Mouse (Mus musculus): Measurements from ENCODE around the gene Sf3a2. TPM values are rescaled to one million over a fixed set of nuclear protein-coding genes. Genes with fewer than 3 reads are reported as not detected.

Sf3a2 gene
- polyA plus RNA-seq, 1 experiment from 2014 or later, result 51.2 TPM

MicroRNAs within 50 kb of the gene (microRNA counts, 519-probe panel; counts per million panel counts)
- microRNA mmu-miR-1982, result not detected

Small RNA genes within 50 kb of the gene (microRNA-seq; reads per million reads assigned to microRNA genes)
- gene Mir1982, result 2.6 reads per million, percentile 3 among the genes with 10 or more reads in this experiment

Other genes with a start within 250 kb of the Sf3a2 start
- 21.5 and 22.2 TPM in 2 replicates for gene Rexo1, start 236.6 kb upstream of the Sf3a2 start, polyA plus RNA-seq (2016; fragmentation: Nextera tagmentation; extraction: Ambion mirVana)
- 7.9 and 8.5 TPM in 2 replicates for gene Klf16, start 220.9 kb upstream of the Sf3a2 start, polyA plus RNA-seq (2016; fragmentation: Nextera tagmentation; extraction: Ambion mirVana)
- gene Abhd17a, start 207.9 kb upstream of the Sf3a2 start, polyA plus RNA-seq (2016; fragmentation: Nextera tagmentation; extraction: Ambion mirVana), result 99.4 and 105 TPM in 2 replicates
- 67.4 and 70.0 TPM in 2 replicates for gene Scamp4, start 195.3 kb upstream of the Sf3a2 start, polyA plus RNA-seq (2016; fragmentation: Nextera tagmentation; extraction: Ambion mirVana)
- gene Adat3, start 195.3 kb upstream of the Sf3a2 start, polyA plus RNA-seq (2016; fragmentation: Nextera tagmentation; extraction: Ambion mirVana), result 3.5 and 4.1 TPM in 2 replicates
- gene Gm49322, start 192.2 kb upstream of the Sf3a2 start, polyA plus RNA-seq (2016; fragmentation: Nextera tagmentation; extraction: Ambion mirVana), result 2.4 and 2.6 TPM in 2 replicates
- gene Csnk1g2, start 175.4 kb upstream of the Sf3a2 start, polyA plus RNA-seq (2016; fragmentation: Nextera tagmentation; extraction: Ambion mirVana), result 131 and 136 TPM in 2 replicates
- gene Btbd2, start 141.1 kb upstream of the Sf3a2 start, polyA plus RNA-seq (2016; fragmentation: Nextera tagmentation; extraction: Ambion mirVana), result 64.9 and 65.7 TPM in 2 replicates
- gene Mknk2, start 120.1 kb upstream of the Sf3a2 start, polyA plus RNA-seq (2016; fragmentation: Nextera tagmentation; extraction: Ambion mirVana), result 99.6 and 102 TPM in 2 replicates
- gene Mob3a, start 96.2 kb upstream of the Sf3a2 start, polyA plus RNA-seq (2016; fragmentation: Nextera tagmentation; extraction: Ambion mirVana), result 34.8 and 38.1 TPM in 2 replicates
- gene Izumo4, start 96.0 kb upstream of the Sf3a2 start, polyA plus RNA-seq (2016; fragmentation: Nextera tagmentation; extraction: Ambion mirVana), result 13.2 and 18.4 TPM in 2 replicates
- 56.5 and 58.9 TPM in 2 replicates for gene Ap3d1, start 55.9 kb upstream of the Sf3a2 start, polyA plus RNA-seq (2016; fragmentation: Nextera tagmentation; extraction: Ambion mirVana)
- 25.7 and 30.9 TPM in 2 replicates for gene Dot1l, start 43.0 kb upstream of the Sf3a2 start, polyA plus RNA-seq (2016; fragmentation: Nextera tagmentation; extraction: Ambion mirVana)
- gene Plekhj1, start 428 bp downstream of the Sf3a2 start, polyA plus RNA-seq (2016; fragmentation: Nextera tagmentation; extraction: Ambion mirVana), result 82.4 and 83.2 TPM in 2 replicates
- 0.14 and 0.23 TPM in 2 replicates for gene Amh, start 7.0 kb downstream of the Sf3a2 start, polyA plus RNA-seq (2016; fragmentation: Nextera tagmentation; extraction: Ambion mirVana)
- gene Jsrp1, start 15.3 kb downstream of the Sf3a2 start, polyA plus RNA-seq (2016; fragmentation: Nextera tagmentation; extraction: Ambion mirVana), result 6.1 and 6.7 TPM in 2 replicates
- gene Oaz1, start 28.5 kb downstream of the Sf3a2 start, polyA plus RNA-seq (2016; fragmentation: Nextera tagmentation; extraction: Ambion mirVana), result 1,577 and 1,597 TPM in 2 replicates
- gene Lingo3, start 45.8 kb downstream of the Sf3a2 start, polyA plus RNA-seq (2016; fragmentation: Nextera tagmentation; extraction: Ambion mirVana), result 0.46 and 0.54 TPM in 2 replicates
- gene Lsm7, start 57.0 kb downstream of the Sf3a2 start, polyA plus RNA-seq (2016; fragmentation: Nextera tagmentation; extraction: Ambion mirVana), result 177 and 182 TPM in 2 replicates
- gene Sppl2b, start 57.1 kb downstream of the Sf3a2 start, polyA plus RNA-seq (2016; fragmentation: Nextera tagmentation; extraction: Ambion mirVana), result 34.8 and 35.2 TPM in 2 replicates
- gene Tmprss9, start 73.7 kb downstream of the Sf3a2 start, polyA plus RNA-seq (2016; fragmentation: Nextera tagmentation; extraction: Ambion mirVana), result not detected in 2 replicates
- gene Timm13, start 102.8 kb downstream of the Sf3a2 start, polyA plus RNA-seq (2016; fragmentation: Nextera tagmentation; extraction: Ambion mirVana), result 285 and 293 TPM in 2 replicates
- 34.3 and 35.3 TPM in 2 replicates for gene Lmnb2, start 120.0 kb downstream of the Sf3a2 start, polyA plus RNA-seq (2016; fragmentation: Nextera tagmentation; extraction: Ambion mirVana)
- 27.8 and 29.9 TPM in 2 replicates for gene Gadd45b, start 131.9 kb downstream of the Sf3a2 start, polyA plus RNA-seq (2016; fragmentation: Nextera tagmentation; extraction: Ambion mirVana)
- 1.5 and 1.7 TPM in 2 replicates for gene Gng7, start 216.7 kb downstream of the Sf3a2 start, polyA plus RNA-seq (2016; fragmentation: Nextera tagmentation; extraction: Ambion mirVana)
- gene Diras1, start 227.5 kb downstream of the Sf3a2 start, polyA plus RNA-seq (2016; fragmentation: Nextera tagmentation; extraction: Ambion mirVana), result not detected in 2 replicates
- 7.5 and 8.7 TPM in 2 replicates for gene Slc39a3, start 239.2 kb downstream of the Sf3a2 start, polyA plus RNA-seq (2016; fragmentation: Nextera tagmentation; extraction: Ambion mirVana)